Mouse (Mus musculus): Measurements from ENCODE around the gene Gm13272. TPM values are rescaled to one million over a fixed set of nuclear protein-coding genes. Genes with fewer than 3 reads are reported as not detected.
"Not testable (repeated sequence)": the region's sequence is repeated elsewhere in the genome, so short reads cannot be mapped to it uniquely, and the experiment has no call there.

Gene Gm13272
- polyA plus RNA-seq, 1 experiment: 0.19 TPM

GRCm38 (mm10) chr4:88799365-88799764, 19.7 kb downstream of the Gm13272 start, which contains the start of gene Gm13285:
Gene Gm13285 (plus strand): TSS chr4:88799665.
- not testable (repeated sequence) for H3K79me2 ChIP-seq (ENCODE audit: control insufficient read depth, insufficient read depth); H3K4me3 ChIP-seq; H3K27me3 ChIP-seq (ENCODE audit: control insufficient read depth, insufficient read depth, insufficient read length)

GRCm38 (mm10) chr4:88802954-88803353, 23.3 kb downstream of the Gm13272 start, which contains the start of gene Gm13287:
Gene Gm13287 (plus strand): TSS chr4:88803254.
- H3K36me3 ChIP-seq (ENCODE audit: control insufficient read depth, insufficient read depth); H3K79me2 ChIP-seq (ENCODE audit: control insufficient read depth, insufficient read depth); H3K4me2 ChIP-seq (ENCODE audit: low read depth); H3K27me3 ChIP-seq (ENCODE audit: control insufficient read depth, insufficient read depth, insufficient read length); H3K4me3 ChIP-seq; H3ac ChIP-seq (ENCODE audit: control insufficient read depth, insufficient read length): not testable (repeated sequence)

More at GRCm38 (mm10) chr4:88799365-88799764, 19.7 kb downstream of the Gm13272 start, which contains the start of gene Gm13285:
- not testable (repeated sequence) for H3ac ChIP-seq (ENCODE audit: control insufficient read depth, insufficient read length); H3K36me3 ChIP-seq (ENCODE audit: control insufficient read depth, insufficient read depth); H3K4me2 ChIP-seq (ENCODE audit: low read depth)

- H3ac ChIP-seq (ENCODE audit: control insufficient read depth, insufficient read length); H3K36me3 ChIP-seq (ENCODE audit: control insufficient read depth, insufficient read depth); H3K79me2 ChIP-seq (ENCODE audit: control insufficient read depth, insufficient read depth); H3K27me3 ChIP-seq (ENCODE audit: control insufficient read depth, insufficient read depth, insufficient read length); H3K4me2 ChIP-seq (ENCODE audit: low read depth); H3K4me3 ChIP-seq: not testable (repeated sequence)
Observed at GRCm38 (mm10) chr4:88805231-88805630, 25.6 kb downstream of the Gm13272 start, which contains the start of gene Gm13288. Gene Gm13288 (plus strand): TSS chr4:88805531.

GRCm38 (mm10) chr4:88805761-88806160, 26.1 kb downstream of the Gm13272 start:
- not testable (repeated sequence) for H3ac ChIP-seq (ENCODE audit: control insufficient read depth, insufficient read length); H3K79me2 ChIP-seq (ENCODE audit: control insufficient read depth, insufficient read depth); H3K36me3 ChIP-seq (ENCODE audit: control insufficient read depth, insufficient read depth); H3K4me2 ChIP-seq (ENCODE audit: low read depth); H3K4me3 ChIP-seq; H3K27me3 ChIP-seq (ENCODE audit: control insufficient read depth, insufficient read depth, insufficient read length)

- TF ChIP-seq CEBPB (IDR thresholded peaks at IDR 0.05; ENCODE audit: insufficient read depth, poor library complexity, severe bottlenecking): no peak
- no peak for TF ChIP-seq USF1 (IDR thresholded peaks at IDR 0.05; ENCODE audit: low read depth)
- TF ChIP-seq SRF (IDR thresholded peaks at IDR 0.05; ENCODE audit: control insufficient read depth, insufficient read length, low read depth): no peak
- TF ChIP-seq E2F4 (IDR thresholded peaks at IDR 0.05; ENCODE audit: insufficient read depth): no peak
- TF ChIP-seq MYOD1 (IDR thresholded peaks at IDR 0.05; ENCODE audit: control insufficient read depth in 1 of 3, insufficient read length in 2 of 3, low read depth in 2 of 3): no peak
- no peak for TF ChIP-seq TCF3 (IDR thresholded peaks at IDR 0.05; ENCODE audit: insufficient read length, low read depth)
- TF ChIP-seq POLR2A (IDR thresholded peaks at IDR 0.05; ENCODE audit: insufficient read length, low read depth): no peak
- no peak for TF ChIP-seq REST (IDR thresholded peaks at IDR 0.05; ENCODE audit: insufficient read depth, insufficient read length)
- TF ChIP-seq MAX (IDR thresholded peaks at IDR 0.05; ENCODE audit: low read depth): no peak
- no peak for TF ChIP-seq POLR2AphosphoS2 (IDR thresholded peaks at IDR 0.05; ENCODE audit: insufficient read length, low read depth)
- TF ChIP-seq MYOG (IDR thresholded peaks at IDR 0.05; ENCODE audit: control insufficient read depth in 1 of 3, insufficient read depth in 1 of 3, insufficient read length in 2 of 3, low read depth in 2 of 3): no peak
- no peaks in the 10 kb centered on the region for H3K79me2 ChIP-seq (ENCODE audit: control insufficient read depth, insufficient read depth)
Observed at GRCm38 (mm10) chr4:88815928-88816327, 36.3 kb downstream of the Gm13272 start, which contains the start of gene Ifna7. Gene Ifna7 (plus strand): TSS chr4:88816228.

GRCm38 (mm10) chr4:88819659-88820058, 40.0 kb downstream of the Gm13272 start, which contains the start of gene Ifna11:
Gene Ifna11 (plus strand): TSS chr4:88819959.
- Histone ChIP-seq H3K4me2 (ENCODE audit: low read depth) (no peak within 1 kb of the TSS), H3K36me3 (ENCODE audit: control insufficient read depth, insufficient read depth) (no peaks in the 10 kb centered on the region), H3K79me2 (ENCODE audit: control insufficient read depth, insufficient read depth) (no peaks in the 10 kb centered on the region), H3K27me3 (ENCODE audit: control insufficient read depth, insufficient read depth, insufficient read length) (peaks cover 9% of the 10 kb centered on the region), H3ac (ENCODE audit: control insufficient read depth, insufficient read length) (no peak within 1 kb of the TSS), H3K4me3 (no peak within 1 kb of the TSS)
- no peak for TF ChIP-seq USF1 (IDR thresholded peaks at IDR 0.05; ENCODE audit: low read depth)
- no peak for TF ChIP-seq E2F4 (IDR thresholded peaks at IDR 0.05; ENCODE audit: insufficient read depth)
- no peak for TF ChIP-seq SRF (IDR thresholded peaks at IDR 0.05; ENCODE audit: control insufficient read depth, insufficient read length, low read depth)
- TF ChIP-seq MAX (IDR thresholded peaks at IDR 0.05; ENCODE audit: low read depth): no peak
- TF ChIP-seq POLR2AphosphoS2 (IDR thresholded peaks at IDR 0.05; ENCODE audit: insufficient read length, low read depth): no peak
- no peak for TF ChIP-seq POLR2A (IDR thresholded peaks at IDR 0.05; ENCODE audit: insufficient read length, low read depth)
- TF ChIP-seq TCF3 (IDR thresholded peaks at IDR 0.05; ENCODE audit: insufficient read length, low read depth): no peak
- no peak for TF ChIP-seq CEBPB (IDR thresholded peaks at IDR 0.05; ENCODE audit: insufficient read depth, poor library complexity, severe bottlenecking)
- TF ChIP-seq REST (IDR thresholded peaks at IDR 0.05; ENCODE audit: insufficient read depth, insufficient read length): no peak
- no peak for TF ChIP-seq MYOG (IDR thresholded peaks at IDR 0.05; ENCODE audit: control insufficient read depth in 1 of 3, insufficient read depth in 1 of 3, insufficient read length in 2 of 3, low read depth in 2 of 3)

More at GRCm38 (mm10) chr4:88815928-88816327, 36.3 kb downstream of the Gm13272 start, which contains the start of gene Ifna7:
- H3K4me2 ChIP-seq (ENCODE audit: low read depth): no peak within 1 kb of the TSS
- peaks cover 7% of the 10 kb centered on the region for H3K27me3 ChIP-seq (ENCODE audit: control insufficient read depth, insufficient read depth, insufficient read length)
- H3K4me3 ChIP-seq: no peak within 1 kb of the TSS
- H3K36me3 ChIP-seq (ENCODE audit: control insufficient read depth, insufficient read depth): no peaks in the 10 kb centered on the region
- no peak within 1 kb of the TSS for H3ac ChIP-seq (ENCODE audit: control insufficient read depth, insufficient read length)

Data from myocyte (in vitro differentiated cells).